In the genomic region with DNA sequence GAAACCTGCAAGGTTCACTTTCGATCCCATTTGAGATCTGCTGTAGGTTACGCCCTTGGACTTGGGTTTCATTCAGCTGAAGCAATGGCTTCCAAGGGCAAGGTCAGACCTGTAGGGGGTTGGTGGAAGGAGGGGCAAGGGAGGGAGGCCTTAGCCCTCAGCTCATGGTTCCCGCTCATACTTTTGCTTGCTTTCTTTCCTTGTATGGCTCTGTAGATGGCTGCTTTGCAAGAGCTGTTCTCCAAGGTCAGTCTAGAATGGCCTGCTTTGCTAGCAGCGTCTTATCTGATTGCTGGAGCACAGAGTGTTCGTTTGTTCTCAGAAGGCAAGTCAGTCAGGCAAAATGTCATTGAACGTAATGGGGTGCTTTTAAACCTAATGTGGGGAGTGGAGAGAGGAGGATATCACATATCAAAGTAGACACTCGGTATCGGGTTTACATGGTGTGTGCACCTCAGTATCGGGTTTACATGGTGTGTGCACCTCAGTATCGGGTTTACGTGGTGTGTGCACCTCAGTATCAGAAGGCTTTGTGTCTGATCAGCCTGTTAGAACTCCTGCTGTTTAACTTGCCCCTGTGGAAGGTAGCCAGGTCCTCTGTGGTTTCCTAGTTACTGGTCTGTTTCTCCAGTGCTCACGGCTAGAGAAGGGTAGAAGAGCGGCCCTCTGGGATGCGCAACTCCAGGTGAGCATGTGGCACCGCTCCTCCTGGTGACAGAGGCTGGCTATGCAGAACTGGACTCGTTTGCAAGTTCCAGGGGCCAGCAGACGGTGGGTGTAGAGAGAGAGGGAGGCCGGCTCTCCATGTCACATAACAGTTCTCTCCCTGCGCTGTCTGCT, we compare ENCODE assay signal across 9 mouse cellular contexts. TPM values are rescaled to one million over a fixed set of nuclear protein-coding genes. Genes with fewer than 3 reads are reported as not detected.
DNase-seq lines count a peak whose midpoint lies in the region; ATAC-seq and TF ChIP-seq lines count a peak whose summit lies in the region.
"Had no signal": no experiment of that assay in that cellular context is flagged by ENCODE, and none has a peak within 500 bp of the region (broad histone marks: within the 10 kb centered on the region; RNA-seq: fewer than 3 reads in every experiment).

No protein-coding gene starts in this region.

- H3K4me1 ChIP-seq in lung, embryonic 16.5 days (replicated peaks; ENCODE audit: control insufficient read depth, insufficient read depth, low read length), result peaks cover 2% of the 10 kb centered on the region; the same call in 1 of the 2 replicates
- H3K4me1 ChIP-seq in embryonic facial prominence, embryonic 11.5 days (ENCODE audit: control insufficient read depth, insufficient read depth, low read length), result no peaks in the 10 kb centered on the region
- H3K4me1 ChIP-seq in intestine, embryonic 16.5 days (ENCODE audit: control insufficient read depth, insufficient read depth, low read length), result no peaks in the 10 kb centered on the region
- H3K4me1 ChIP-seq in testis, adult 2 months (ENCODE audit: control insufficient read depth, insufficient read depth, low read length), result peaks cover 5% of the 10 kb centered on the region
- peaks cover 4% of the 10 kb centered on the region for H3K4me1 ChIP-seq in forebrain, embryonic 13.5 days

- TF ChIP-seq CTCF in testis, adult 2 months (IDR thresholded peaks at IDR 0.05; ENCODE audit: control insufficient read depth, insufficient read depth, insufficient replicate concordance, low read depth, low read length), result no peak

- no peak overlapping the region for H3K4me2 ChIP-seq in lung, embryonic 16.5 days (ENCODE audit: low read depth, low read length)
- no peak overlapping the region for H3K4me2 ChIP-seq in embryonic facial prominence, embryonic 11.5 days (ENCODE audit: low read depth, low read length)
- H3K4me2 ChIP-seq in intestine, embryonic 16.5 days (ENCODE audit: low read depth, low read length), result no peak overlapping the region
- H3K4me2 ChIP-seq in forebrain, embryonic 13.5 days, result no peak overlapping the region
- H3K4me2 ChIP-seq: limb, embryonic 12.5 days; neural tube, embryonic 13.5 days had no signal

- WGBS in lung, embryonic 16.5 days, result 53% methylated on average over 19 of the region's 19 CpGs
- 59% methylated on average over 19 of the region's 19 CpGs for WGBS in embryonic facial prominence, embryonic 11.5 days
- WGBS in intestine, embryonic 16.5 days, result 73% methylated on average over 19 of the region's 19 CpGs
- WGBS in forebrain, embryonic 13.5 days, result 86% methylated on average over 19 of the region's 19 CpGs

- no peaks in the 10 kb centered on the region for H3K9me3 ChIP-seq in lung, embryonic 16.5 days (ENCODE audit: control insufficient read depth, low read length)
- no peaks in the 10 kb centered on the region for H3K9me3 ChIP-seq in embryonic facial prominence, embryonic 11.5 days (replicated peaks; ENCODE audit: control insufficient read depth, low read length)
- no peaks in the 10 kb centered on the region for H3K9me3 ChIP-seq in intestine, embryonic 16.5 days (ENCODE audit: control insufficient read depth, low read length)
- no peaks in the 10 kb centered on the region for H3K9me3 ChIP-seq in forebrain, embryonic 13.5 days (replicated peaks)
- H3K9me3 ChIP-seq: limb, embryonic 12.5 days; neural tube, embryonic 13.5 days had no signal

- no peaks in the 10 kb centered on the region for H3K36me3 ChIP-seq in lung, embryonic 16.5 days (ENCODE audit: control insufficient read depth, insufficient read depth, low read length)
- H3K36me3 ChIP-seq in embryonic facial prominence, embryonic 11.5 days (replicated peaks; ENCODE audit: control insufficient read depth, insufficient read depth, low read depth, low read length), result no peaks in the 10 kb centered on the region
- H3K36me3 ChIP-seq in intestine, embryonic 16.5 days (ENCODE audit: control insufficient read depth, insufficient read depth, low read length), result no peaks in the 10 kb centered on the region
- no peaks in the 10 kb centered on the region; the same call in 1 of the 2 replicates for H3K36me3 ChIP-seq in testis, adult 2 months (ENCODE audit: control insufficient read depth, insufficient read depth, low read length)
- H3K36me3 ChIP-seq in forebrain, embryonic 13.5 days (ENCODE audit: poor library complexity, severe bottlenecking), result no peaks in the 10 kb centered on the region
- H3K36me3 ChIP-seq: limb, embryonic 12.5 days; neural tube, embryonic 13.5 days had no signal

- peak; percentile 41 for ATAC-seq in lung, embryonic 16.5 days (ENCODE audit: low read depth)
- no peak; the same call in 1 of the 2 replicates for ATAC-seq in embryonic facial prominence, embryonic 11.5 days (replicated peaks; ENCODE audit: insufficient number of reproducible peaks, low FRiP score, low TSS enrichment, low read depth)
- ATAC-seq in intestine, embryonic 16.5 days, result peak; percentile 81
- no peak for ATAC-seq in forebrain, embryonic 13.5 days

- no peak overlapping the region for H3K4me3 ChIP-seq in lung, embryonic 16.5 days (ENCODE audit: low read length)
- H3K4me3 ChIP-seq in embryonic facial prominence, embryonic 11.5 days (ENCODE audit: low read depth, low read length), result no peak overlapping the region
- no peak overlapping the region for H3K4me3 ChIP-seq in intestine, embryonic 16.5 days (ENCODE audit: low read length)
- no peak overlapping the region for H3K4me3 ChIP-seq in testis, adult 2 months (ENCODE audit: control insufficient read depth, low read depth, low read length)
- H3K4me3 ChIP-seq in forebrain, embryonic 13.5 days, result no peak overlapping the region
- H3K4me3 ChIP-seq: limb, embryonic 12.5 days; neural tube, embryonic 13.5 days had no signal

- no peak for DNase-seq in lung, postnatal 25 days (ENCODE audit: low spot score)
- no peak for DNase-seq in embryonic facial prominence, embryonic 11.5 days (ENCODE audit: low spot score)
- DNase-seq in right cerebral cortex, postnatal 10 days (ENCODE audit: low spot score in 2 of 2), result no peak

- TF ChIP-seq POLR2A in testis, adult 2 months (IDR thresholded peaks at IDR 0.05; ENCODE audit: control insufficient read depth, low read depth, low read length), result no peak

- H3K9ac ChIP-seq in lung, embryonic 16.5 days (ENCODE audit: low read length), result no peak overlapping the region
- peak overlapping the region; percentile 13; the same call in 1 of the 2 replicates for H3K9ac ChIP-seq in embryonic facial prominence, embryonic 11.5 days (replicated peaks; ENCODE audit: low read length)
- no peak overlapping the region for H3K9ac ChIP-seq in intestine, embryonic 16.5 days (ENCODE audit: low read depth, low read length)
- no peak overlapping the region for H3K9ac ChIP-seq in forebrain, embryonic 13.5 days
- H3K9ac ChIP-seq: limb, embryonic 12.5 days; neural tube, embryonic 13.5 days had no signal

- H3K27me3 ChIP-seq in lung, embryonic 16.5 days (ENCODE audit: control insufficient read depth, insufficient read depth, low read depth, low read length), result no peaks in the 10 kb centered on the region
- H3K27me3 ChIP-seq in embryonic facial prominence, embryonic 11.5 days (ENCODE audit: control insufficient read depth, insufficient read depth, low read length), result no peaks in the 10 kb centered on the region
- H3K27me3 ChIP-seq in intestine, embryonic 16.5 days (replicated peaks; ENCODE audit: control insufficient read depth, insufficient read depth, low read length), result no peaks in the 10 kb centered on the region
- no peaks in the 10 kb centered on the region for H3K27me3 ChIP-seq in testis, adult 2 months (ENCODE audit: control insufficient read depth, insufficient read depth, low read length)
- H3K27me3 ChIP-seq in forebrain, embryonic 13.5 days, result no peaks in the 10 kb centered on the region
- H3K27me3 ChIP-seq: neural tube, embryonic 13.5 days had no signal

- no peak overlapping the region for H3K27ac ChIP-seq in lung, embryonic 16.5 days (ENCODE audit: low read length)
- 0 out of 2 replicates have a peak overlapping the region, but pooled peaks have one; percentile 13 for H3K27ac ChIP-seq in embryonic facial prominence, embryonic 11.5 days (replicated peaks; ENCODE audit: low read depth, low read length)
- no peak overlapping the region for H3K27ac ChIP-seq in intestine, embryonic 16.5 days (ENCODE audit: low read length)
- H3K27ac ChIP-seq in testis, adult 2 months (ENCODE audit: control insufficient read depth, insufficient read depth, low read depth, low read length), result peak overlapping the region; percentile 73
- H3K27ac ChIP-seq in forebrain, embryonic 13.5 days, result no peak overlapping the region
- H3K27ac ChIP-seq: limb, embryonic 12.5 days; neural tube, embryonic 13.5 days had no signal

RNA-seq across cellular contexts. Expression of gene Nt5dc3, which starts 35.7 kb away (rescaled TPM):
- polyA plus RNA-seq in lung, embryonic 16.5 days (2015; fragmentation: Nextera tagmentation; extraction: Ambion mirVana), result 1.7 and 1.9 TPM in 2 replicates
- polyA plus RNA-seq in embryonic facial prominence, embryonic 11.5 days (2014; fragmentation: Nextera tagmentation; extraction: Ambion mirVana), result 1.1 and 1.6 TPM in 2 replicates
- 0.91 and 1.0 TPM in 2 replicates for polyA plus RNA-seq in intestine, embryonic 16.5 days (2015; fragmentation: Nextera tagmentation; extraction: Ambion mirVana)
- polyA plus RNA-seq in testis, adult 2 months (2012; rRNA removed), result 7.0 and 7.7 TPM in 2 replicates
- 3.5 and 4.3 TPM in 2 replicates for polyA plus RNA-seq in forebrain, embryonic 13.5 days (2015; fragmentation: Nextera tagmentation; extraction: Ambion mirVana)

RNA-seq across cellular contexts. Expression of gene Gm49358, which starts 50.7 kb away (rescaled TPM):
- not detected in 2 replicates for polyA plus RNA-seq in lung, embryonic 16.5 days (2015; fragmentation: Nextera tagmentation; extraction: Ambion mirVana)
- 0.24 and 0.31 TPM in 2 replicates for polyA plus RNA-seq in embryonic facial prominence, embryonic 11.5 days (2014; fragmentation: Nextera tagmentation; extraction: Ambion mirVana)
- polyA plus RNA-seq in intestine, embryonic 16.5 days (2015; fragmentation: Nextera tagmentation; extraction: Ambion mirVana), result not detected in 2 replicates
- polyA plus RNA-seq in testis, adult 2 months (2012; rRNA removed), result not detected in 2 replicates
- polyA plus RNA-seq in forebrain, embryonic 13.5 days (2015; fragmentation: Nextera tagmentation; extraction: Ambion mirVana), result not detected in 2 replicates
- polyA plus RNA-seq: limb, embryonic 12.5 days; neural tube, embryonic 13.5 days had no signal

Comparison
In these comparisons a context has a peak if more than half of its experiments do, and no peak if none do; other contexts are left out.
1. ATAC-seq: peak in lung, embryonic 16.5 days (single experiment) and intestine, embryonic 16.5 days (single experiment); none in embryonic facial prominence, embryonic 11.5 days (single experiment) and forebrain, embryonic 13.5 days (single experiment).
2. H3K27ac ChIP-seq: peak in embryonic facial prominence, embryonic 11.5 days (single experiment) and testis, adult 2 months (single experiment); none in lung, embryonic 16.5 days (single experiment), intestine, embryonic 16.5 days (single experiment) and forebrain, embryonic 13.5 days (single experiment).